Mouse (Mus musculus): ENCODE measurements around the gene Gm20479. TPM values are rescaled to one million over a fixed set of nuclear protein-coding genes. Genes with fewer than 3 reads are reported as not detected.

The Gm20479 gene
- total and polyA plus RNA-seq, 3 experiments = 2.7 TPM; not detected in 2

DNA sequence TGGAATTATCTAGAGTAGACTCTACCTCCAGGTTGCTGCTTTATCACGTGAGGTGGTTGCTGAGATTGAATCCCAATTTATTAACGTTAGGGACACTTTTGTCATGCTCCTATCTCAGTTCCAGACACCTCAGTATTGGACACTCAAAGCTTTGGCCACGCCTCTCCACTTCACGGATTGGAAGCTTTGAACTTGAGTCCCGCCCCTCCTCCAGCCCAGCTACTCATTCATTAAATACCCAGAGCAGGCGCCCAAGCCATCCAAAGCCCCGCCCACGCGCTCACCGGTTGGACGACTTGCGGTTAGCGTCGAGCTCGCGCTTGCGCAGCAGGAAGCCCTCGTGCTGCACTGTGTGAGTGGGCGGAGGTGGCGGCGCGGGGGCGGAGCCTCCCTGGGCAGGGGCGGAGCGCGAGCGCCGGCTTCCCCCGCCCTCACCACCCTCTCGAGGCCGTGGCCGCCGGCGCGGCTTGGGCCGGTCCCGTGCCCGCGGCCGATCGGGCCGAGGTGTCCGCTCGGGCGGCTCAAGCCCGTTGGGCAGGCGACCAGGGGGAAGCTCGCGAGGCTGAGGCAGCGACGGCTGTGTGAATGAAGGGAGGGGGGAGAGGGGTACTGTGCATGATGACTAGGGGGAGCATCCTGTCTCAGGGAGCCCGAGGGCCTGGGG, 4.2 kb upstream of the Gm20479 start (continued):
- TF ChIP-seq RAD21 (IDR thresholded peaks at IDR 0.05; ENCODE audit: low read depth, low read length) = no peak
- peak; percentile 77 for TF ChIP-seq USF1 (IDR thresholded peaks at IDR 0.05; ENCODE audit: low read depth, low read length)
- no peak for TF ChIP-seq MYC (IDR thresholded peaks at IDR 0.05; ENCODE audit: low read depth, low read length)

DNA sequence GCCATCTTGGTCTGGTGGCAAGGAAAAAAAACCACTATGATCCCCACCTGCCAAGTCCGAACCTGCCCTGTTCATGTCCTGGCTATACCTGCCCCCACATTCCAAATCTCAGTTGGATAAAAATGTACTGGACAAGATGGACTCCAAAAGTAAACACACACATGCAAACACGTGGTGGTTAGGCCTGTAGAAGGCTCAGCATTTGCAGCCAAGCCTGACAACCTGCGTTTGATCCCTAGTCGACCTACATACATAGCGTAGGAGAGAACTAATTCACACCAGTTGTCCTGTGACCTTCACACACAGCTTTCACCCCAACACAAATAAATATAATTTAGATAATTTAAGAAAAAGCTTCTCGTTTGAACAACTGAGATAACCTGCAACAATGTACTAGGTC, 3.5 kb upstream of the Gm20479 start:
- H3K79me2 ChIP-seq (ENCODE audit: control insufficient read depth, insufficient read depth, low read length, poor library complexity) = no peaks in the 10 kb centered on the region; the same call in 1 of the 2 replicates
- peaks cover 0 to 13% of the 10 kb centered on the region in 2 experiments for H3K4me1 ChIP-seq (ENCODE audit: control insufficient read depth in 1 of 2, insufficient read depth in 2 of 2, low read length in 2 of 2)
- peaks cover 0 to 11% of the 10 kb centered on the region in 2 experiments; a peak in 2 of 4 replicates for H3K36me3 ChIP-seq (ENCODE audit: control insufficient read depth in 1 of 2, insufficient read depth in 2 of 2, low read length in 2 of 2)
- H3K27me3 ChIP-seq (ENCODE audit: control insufficient read depth in 1 of 2, insufficient read depth in 2 of 2, low read length in 2 of 2) = no peaks in the 10 kb centered on the region
- H3K27ac ChIP-seq (ENCODE audit: control insufficient read depth, low read depth, low read length) = no peak overlapping the region
- no peak overlapping the region for H3K4me3 ChIP-seq (ENCODE audit: control insufficient read depth in 1 of 2, insufficient read depth in 1 of 2, low read depth in 2 of 2, low read length in 2 of 2)
- DNase-seq (ENCODE audit: low read depth, low spot score) = no peak
- H3K9ac ChIP-seq (ENCODE audit: control insufficient read depth, low read depth, low read length, poor library complexity, severe bottlenecking) = no peak overlapping the region
- TF ChIP-seq GABPA (IDR thresholded peaks at IDR 0.05; ENCODE audit: low read depth, low read length) (no peak), KAT2A (conservative IDR thresholded peaks at IDR 0.05; ENCODE audit: low read depth, low read length) (no peak), TBP (IDR thresholded peaks at IDR 0.05; ENCODE audit: low read depth, low read length) (no peak), MAX (IDR thresholded peaks at IDR 0.05; ENCODE audit: low read length) (no peak), SMC3 (IDR thresholded peaks at IDR 0.05; ENCODE audit: low read depth, low read length) (no peak), NRF1 (IDR thresholded peaks at IDR 0.05; ENCODE audit: insufficient read depth, low read depth, low read length, poor library complexity, severe bottlenecking) (no peak)
- H3K9me3 ChIP-seq (replicated peaks; ENCODE audit: insufficient read depth, low read length) = no peaks in the 10 kb centered on the region

DNA sequence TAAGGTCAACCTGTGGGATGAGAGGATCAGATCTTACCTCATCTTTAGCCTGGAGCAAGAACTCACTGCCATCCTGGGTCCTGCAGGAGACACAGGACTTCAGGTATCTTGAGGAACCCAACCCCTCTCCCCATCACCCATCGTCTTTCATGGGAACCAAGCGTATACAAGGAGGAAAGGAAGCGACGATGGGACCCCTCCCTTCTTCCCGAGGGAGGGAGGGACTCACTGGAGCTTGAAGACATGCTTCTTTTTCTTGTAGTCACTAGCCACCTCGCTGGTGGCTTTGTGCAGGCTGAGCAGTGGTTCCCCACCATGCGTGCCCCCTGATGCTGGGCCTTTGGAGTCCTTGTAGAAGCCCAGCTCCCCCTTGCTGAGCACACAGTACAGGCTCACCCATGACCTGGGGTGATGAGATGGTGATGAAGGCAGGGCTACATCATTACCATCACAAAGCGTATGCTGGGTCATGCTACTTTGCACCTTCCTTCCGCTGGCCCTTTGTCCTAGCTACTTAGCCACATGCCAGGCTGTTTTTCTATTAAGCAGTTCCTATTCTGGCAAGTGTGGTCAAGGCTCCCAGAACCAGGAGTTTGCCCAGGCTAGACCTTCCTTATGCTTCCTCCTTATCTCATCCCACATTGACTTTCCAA, 2.6 kb upstream of the Gm20479 start:
- H3K79me2 ChIP-seq (ENCODE audit: control insufficient read depth, insufficient read depth, low read length, poor library complexity) = peaks cover 3% of the 10 kb centered on the region; the same call in 1 of the 2 replicates
- TF ChIP-seq MXI1 (IDR thresholded peaks at IDR 0.05; ENCODE audit: low read depth, low read length) (no peak), POLR2A (IDR thresholded peaks at IDR 0.05; ENCODE audit: control insufficient read depth in 1 of 2, insufficient read depth in 1 of 2, low read depth in 1 of 2, low read length in 2 of 2, poor library complexity in 1 of 2) (no peak), NELFE (IDR thresholded peaks at IDR 0.05; ENCODE audit: low read depth, low read length) (no peak), GATA1 (IDR thresholded peaks at IDR 0.05; ENCODE audit: low read depth, low read length) (no peak), ETS1 (IDR thresholded peaks at IDR 0.05; ENCODE audit: low read depth, low read length) (no peak), BHLHE40 (IDR thresholded peaks at IDR 0.05; ENCODE audit: borderline replicate concordance, low read depth, low read length) (no peak), ZKSCAN1 (IDR thresholded peaks at IDR 0.05; ENCODE audit: low read depth, low read length) (no peak), CHD1 (IDR thresholded peaks at IDR 0.05; ENCODE audit: low read depth, low read length) (no peak), TAL1 (IDR thresholded peaks at IDR 0.05; ENCODE audit: low read length) (no peak), MAZ (IDR thresholded peaks at IDR 0.05; ENCODE audit: low read depth, low read length) (no peak), USF1 (IDR thresholded peaks at IDR 0.05; ENCODE audit: low read depth, low read length) (no peak), ELF1 (IDR thresholded peaks at IDR 0.05; ENCODE audit: low read depth, low read length) (no peak), ZMIZ1 (IDR thresholded peaks at IDR 0.05; ENCODE audit: low read depth, low read length) (no peak), RAD21 (IDR thresholded peaks at IDR 0.05; ENCODE audit: low read depth, low read length) (no peak), TCF12 (IDR thresholded peaks at IDR 0.05; ENCODE audit: low read depth, low read length) (no peak), MAX (IDR thresholded peaks at IDR 0.05; ENCODE audit: low read length) (no peak), ZC3H11A (IDR thresholded peaks at IDR 0.05; ENCODE audit: low read depth, low read length) (no peak), TBP (IDR thresholded peaks at IDR 0.05; ENCODE audit: low read depth, low read length) (no peak), JUND (IDR thresholded peaks at IDR 0.05; ENCODE audit: low read depth, low read length) (no peak), MYB (IDR thresholded peaks at IDR 0.05; ENCODE audit: low read depth, low read length) (no peak)
- DNase-seq (ENCODE audit: low read depth, low spot score) = no peak
- no peak overlapping the region for H3K9ac ChIP-seq (ENCODE audit: control insufficient read depth, low read depth, low read length, poor library complexity, severe bottlenecking)
- no peaks in the 10 kb centered on the region for H3K9me3 ChIP-seq (replicated peaks; ENCODE audit: insufficient read depth, low read length)
- peaks cover 2 to 13% of the 10 kb centered on the region in 2 experiments for H3K4me1 ChIP-seq (ENCODE audit: control insufficient read depth in 1 of 2, insufficient read depth in 2 of 2, low read length in 2 of 2)
- H3K4me3 ChIP-seq (ENCODE audit: control insufficient read depth in 1 of 2, insufficient read depth in 1 of 2, low read depth in 2 of 2, low read length in 2 of 2) = no peak overlapping the region
- H3K27me3 ChIP-seq (ENCODE audit: control insufficient read depth in 1 of 2, insufficient read depth in 2 of 2, low read length in 2 of 2) = no peaks in the 10 kb centered on the region
- peaks cover 0 to 11% of the 10 kb centered on the region in 2 experiments; a peak in 2 of 4 replicates for H3K36me3 ChIP-seq (ENCODE audit: control insufficient read depth in 1 of 2, insufficient read depth in 2 of 2, low read length in 2 of 2)
- H3K27ac ChIP-seq (ENCODE audit: control insufficient read depth, low read depth, low read length) = no peak overlapping the region

All from MEL (cell line).